Mouse (Mus musculus): ENCODE results near the gene Ank3. TPM values are rescaled to one million over a fixed set of nuclear protein-coding genes. Genes with fewer than 3 reads are reported as not detected.

Gene Ank3
- polyA plus RNA-seq, 1 experiment from 2014 or later, result 24.7 TPM

- WGBS, result 75% methylated on average over 4 of the region's 4 CpGs
These were observed 552.9 kb downstream of the Ank3 start for GRCm38 (mm10) chr10:69951426-69951825.

DNA sequence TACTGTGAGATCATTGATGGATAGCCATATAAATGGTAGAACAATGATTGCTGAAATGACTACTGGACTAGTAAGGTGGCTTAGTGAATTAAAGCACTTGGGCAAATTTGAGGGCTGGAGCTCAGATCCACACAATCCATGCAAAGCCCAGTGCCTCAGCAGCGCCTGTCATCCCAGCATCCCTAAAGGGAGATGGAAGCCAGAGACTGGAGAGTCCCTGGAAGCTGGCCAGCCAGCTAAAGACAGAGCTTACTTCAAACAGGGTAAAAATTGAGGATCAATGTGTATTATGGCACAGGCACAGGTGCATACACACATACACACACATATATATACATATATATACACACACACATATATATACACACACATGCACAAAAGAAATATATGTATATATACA, 553.7 kb downstream of the Ank3 start:
- H3K9ac ChIP-seq (ENCODE audit: low read length), result no peak overlapping the region
- H3K4me2 ChIP-seq (ENCODE audit: low read length), result no peak overlapping the region
- no peaks in the 10 kb centered on the region for H3K9me3 ChIP-seq (ENCODE audit: control insufficient read depth, low read length)
- H3K27ac ChIP-seq (ENCODE audit: low read depth), result no peak overlapping the region
- 69% methylated on average over 1 of the region's 1 CpGs for WGBS
- DNase-seq (ENCODE audit: low spot score) (no peak), ATAC-seq (replicated peaks; ENCODE audit: low FRiP score, low TSS enrichment, low read depth) (no peak)
- H3K36me3 ChIP-seq (ENCODE audit: control insufficient read depth, insufficient read depth, low read length), result peaks cover 4% of the 10 kb centered on the region; the same call in 1 of the 2 replicates
- H3K27me3 ChIP-seq (replicated peaks; ENCODE audit: control insufficient read depth, insufficient read depth, low read length), result no peaks in the 10 kb centered on the region
- no peaks in the 10 kb centered on the region for H3K4me1 ChIP-seq (replicated peaks; ENCODE audit: control insufficient read depth, insufficient read depth, low read length)
- H3K4me3 ChIP-seq (ENCODE audit: low read depth, low read length), result no peak overlapping the region

More at GRCm38 (mm10) chr10:69951426-69951825, 552.9 kb downstream of the Ank3 start:
- Histone ChIP-seq H3K27ac (ENCODE audit: low read depth) (no peak overlapping the region), H3K4me2 (ENCODE audit: low read length) (no peak overlapping the region), H3K4me3 (ENCODE audit: low read depth, low read length) (no peak overlapping the region), H3K9ac (ENCODE audit: low read length) (no peak overlapping the region), H3K9me3 (ENCODE audit: control insufficient read depth, low read length) (no peaks in the 10 kb centered on the region), H3K27me3 (replicated peaks; ENCODE audit: control insufficient read depth, insufficient read depth, low read length) (no peaks in the 10 kb centered on the region), H3K36me3 (ENCODE audit: control insufficient read depth, insufficient read depth, low read length) (peaks cover 4% of the 10 kb centered on the region; the same call in 1 of the 2 replicates), H3K4me1 (replicated peaks; ENCODE audit: control insufficient read depth, insufficient read depth, low read length) (no peaks in the 10 kb centered on the region)
- DNase-seq (ENCODE audit: low spot score) (no peak), ATAC-seq (replicated peaks; ENCODE audit: low FRiP score, low TSS enrichment, low read depth) (no peak)

GRCm38 (mm10) chr10:69954657-69955267, 556.2 kb downstream of the Ank3 start:
- DNase-seq (ENCODE audit: low spot score) (no peak), ATAC-seq (replicated peaks; ENCODE audit: low FRiP score, low TSS enrichment, low read depth) (no peak)
- H3K4me3 ChIP-seq (ENCODE audit: low read depth, low read length), result no peak overlapping the region
- no peaks in the 10 kb centered on the region for H3K27me3 ChIP-seq (replicated peaks; ENCODE audit: control insufficient read depth, insufficient read depth, low read length)
- 79% methylated on average over 9 of the region's 9 CpGs for WGBS
- H3K9ac ChIP-seq (ENCODE audit: low read length), result no peak overlapping the region
- H3K4me2 ChIP-seq (ENCODE audit: low read length), result no peak overlapping the region
- H3K36me3 ChIP-seq (ENCODE audit: control insufficient read depth, insufficient read depth, low read length), result peaks cover 4% of the 10 kb centered on the region; the same call in 1 of the 2 replicates
- no peak overlapping the region for H3K27ac ChIP-seq (ENCODE audit: low read depth)
- no peaks in the 10 kb centered on the region for H3K4me1 ChIP-seq (replicated peaks; ENCODE audit: control insufficient read depth, insufficient read depth, low read length)
- H3K9me3 ChIP-seq (ENCODE audit: control insufficient read depth, low read length), result no peaks in the 10 kb centered on the region

- no peak overlapping the region for H3K4me2 ChIP-seq (ENCODE audit: low read length)
- no peaks in the 10 kb centered on the region for H3K27me3 ChIP-seq (replicated peaks; ENCODE audit: control insufficient read depth, insufficient read depth, low read length)
- no peak for ATAC-seq (replicated peaks; ENCODE audit: low FRiP score, low TSS enrichment, low read depth)
- no peak overlapping the region for H3K9ac ChIP-seq (ENCODE audit: low read length)
- H3K4me3 ChIP-seq (ENCODE audit: low read depth, low read length), result no peak overlapping the region
- no peak for DNase-seq (ENCODE audit: low spot score)
- H3K36me3 ChIP-seq (ENCODE audit: control insufficient read depth, insufficient read depth, low read length), result 0 out of 2 replicates have a peak, but pooled peaks cover 5% of the 10 kb centered on the region
- H3K9me3 ChIP-seq (ENCODE audit: control insufficient read depth, low read length), result no peaks in the 10 kb centered on the region
- H3K27ac ChIP-seq (ENCODE audit: low read depth), result no peak overlapping the region
- H3K4me1 ChIP-seq (replicated peaks; ENCODE audit: control insufficient read depth, insufficient read depth, low read length), result no peaks in the 10 kb centered on the region
- WGBS, result 90% methylated on average over 7 of the region's 7 CpGs
These were observed 563.7 kb downstream of the Ank3 start for GRCm38 (mm10) chr10:69962226-69962625.

DNA sequence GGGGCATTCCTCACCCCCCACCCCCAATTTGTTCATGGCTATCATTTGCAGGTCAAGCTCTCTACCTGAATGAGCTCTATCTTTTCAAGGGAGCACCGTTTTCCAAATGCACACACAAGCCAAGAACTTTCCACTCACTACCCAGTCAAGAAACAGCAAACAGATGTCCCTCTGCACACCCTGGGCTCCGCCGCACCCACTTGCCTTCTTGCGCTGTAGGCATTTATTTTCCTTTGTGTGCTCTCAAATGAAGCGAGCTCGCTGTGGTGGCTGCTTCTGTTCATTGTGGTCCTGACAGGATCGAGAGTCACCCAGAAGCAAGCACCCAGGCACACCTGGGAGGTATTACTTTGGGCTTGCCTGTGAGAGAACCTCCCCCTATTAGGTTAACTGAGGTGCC, 564.4 kb downstream of the Ank3 start:
- 84% methylated on average over 7 of the region's 7 CpGs for WGBS
- no peak overlapping the region for H3K4me2 ChIP-seq (ENCODE audit: low read length)
- ATAC-seq (replicated peaks; ENCODE audit: low FRiP score, low TSS enrichment, low read depth), result no peak
- H3K27ac ChIP-seq (ENCODE audit: low read depth), result no peak overlapping the region
- H3K9ac ChIP-seq (ENCODE audit: low read length), result no peak overlapping the region
- no peaks in the 10 kb centered on the region for H3K9me3 ChIP-seq (ENCODE audit: control insufficient read depth, low read length)
- H3K4me3 ChIP-seq (ENCODE audit: low read depth, low read length), result no peak overlapping the region
- no peaks in the 10 kb centered on the region for H3K4me1 ChIP-seq (replicated peaks; ENCODE audit: control insufficient read depth, insufficient read depth, low read length)
- H3K36me3 ChIP-seq (ENCODE audit: control insufficient read depth, insufficient read depth, low read length), result 0 out of 2 replicates have a peak, but pooled peaks cover 5% of the 10 kb centered on the region
- no peaks in the 10 kb centered on the region for H3K27me3 ChIP-seq (replicated peaks; ENCODE audit: control insufficient read depth, insufficient read depth, low read length)
- no peak for DNase-seq (ENCODE audit: low spot score)

GRCm38 (mm10) chr10:69964611-69965010, 566.0 kb downstream of the Ank3 start:
- no peaks in the 10 kb centered on the region for H3K27me3 ChIP-seq (replicated peaks; ENCODE audit: control insufficient read depth, insufficient read depth, low read length)
- H3K9me3 ChIP-seq (ENCODE audit: control insufficient read depth, low read length), result no peaks in the 10 kb centered on the region
- no peaks in the 10 kb centered on the region for H3K4me1 ChIP-seq (replicated peaks; ENCODE audit: control insufficient read depth, insufficient read depth, low read length)
- peak; percentile 74 for DNase-seq (ENCODE audit: low spot score)
- no peak overlapping the region for H3K4me3 ChIP-seq (ENCODE audit: low read depth, low read length)
- H3K4me2 ChIP-seq (ENCODE audit: low read length), result no peak overlapping the region
- H3K36me3 ChIP-seq (ENCODE audit: control insufficient read depth, insufficient read depth, low read length), result 0 out of 2 replicates have a peak, but pooled peaks cover 5% of the 10 kb centered on the region
- H3K27ac ChIP-seq (ENCODE audit: low read depth), result no peak overlapping the region
- no peak overlapping the region for H3K9ac ChIP-seq (ENCODE audit: low read length)
- no peak for ATAC-seq (replicated peaks; ENCODE audit: low FRiP score, low TSS enrichment, low read depth)
- WGBS, result 9% methylated on average over 5 of the region's 5 CpGs

DNA sequence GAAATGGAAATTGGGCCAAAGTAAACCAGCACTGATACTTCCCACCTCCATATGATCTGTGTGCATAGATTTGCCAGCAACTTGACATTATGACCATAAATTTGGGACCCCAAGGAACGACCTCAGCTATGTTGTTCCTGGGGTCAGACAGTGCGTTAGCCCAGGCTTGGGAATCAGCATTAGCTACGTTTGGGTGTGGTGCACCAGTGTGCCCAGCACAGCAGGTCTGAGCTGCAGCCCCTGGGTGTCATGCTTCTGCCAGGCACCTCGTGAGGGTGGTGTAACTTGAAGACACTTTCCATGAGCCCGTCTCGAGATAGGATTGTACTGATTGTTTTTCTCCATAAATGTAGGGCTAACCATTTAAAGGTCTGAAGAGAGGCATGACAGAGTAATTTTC, 566.5 kb downstream of the Ank3 start:
- H3K9ac ChIP-seq (ENCODE audit: low read length), result no peak overlapping the region
- H3K4me2 ChIP-seq (ENCODE audit: low read length), result no peak overlapping the region
- 0 out of 2 replicates have a peak, but pooled peaks cover 5% of the 10 kb centered on the region for H3K36me3 ChIP-seq (ENCODE audit: control insufficient read depth, insufficient read depth, low read length)
- H3K4me3 ChIP-seq (ENCODE audit: low read depth, low read length), result no peak overlapping the region
- no peaks in the 10 kb centered on the region for H3K27me3 ChIP-seq (replicated peaks; ENCODE audit: control insufficient read depth, insufficient read depth, low read length)
- no peak for ATAC-seq (replicated peaks; ENCODE audit: low FRiP score, low TSS enrichment, low read depth)
- H3K27ac ChIP-seq (ENCODE audit: low read depth), result no peak overlapping the region
- no peaks in the 10 kb centered on the region for H3K9me3 ChIP-seq (ENCODE audit: control insufficient read depth, low read length)
- H3K4me1 ChIP-seq (replicated peaks; ENCODE audit: control insufficient read depth, insufficient read depth, low read length), result no peaks in the 10 kb centered on the region
- DNase-seq (ENCODE audit: low spot score), result no peak
- WGBS, result 78% methylated on average over 6 of the region's 6 CpGs

DNA sequence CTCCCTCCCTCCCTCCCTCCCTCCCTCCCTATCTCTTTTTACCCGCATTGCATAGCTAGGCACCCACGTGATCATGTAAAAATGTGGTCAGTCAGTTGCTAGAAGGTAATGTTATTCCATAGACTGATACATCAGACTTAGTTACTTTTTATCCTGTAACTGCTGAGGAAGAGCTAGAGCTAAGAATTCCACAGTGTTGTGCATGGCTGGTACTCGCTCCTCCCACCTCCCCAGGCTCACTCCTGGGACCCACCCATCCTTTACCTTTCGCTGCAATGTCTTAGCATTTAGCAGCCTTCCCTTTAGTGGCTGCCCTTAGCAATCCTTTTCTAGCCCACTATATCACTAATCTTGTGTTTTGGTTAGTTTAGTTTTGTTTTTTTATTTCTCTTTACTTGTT, 569.4 kb downstream of the Ank3 start:
- Histone ChIP-seq H3K27ac (ENCODE audit: low read depth) (no peak overlapping the region), H3K9ac (ENCODE audit: low read length) (no peak overlapping the region), H3K4me1 (replicated peaks; ENCODE audit: control insufficient read depth, insufficient read depth, low read length) (no peaks in the 10 kb centered on the region), H3K4me3 (ENCODE audit: low read depth, low read length) (no peak overlapping the region), H3K4me2 (ENCODE audit: low read length) (no peak overlapping the region), H3K27me3 (replicated peaks; ENCODE audit: control insufficient read depth, insufficient read depth, low read length) (no peaks in the 10 kb centered on the region), H3K36me3 (ENCODE audit: control insufficient read depth, insufficient read depth, low read length) (no peaks in the 10 kb centered on the region), H3K9me3 (ENCODE audit: control insufficient read depth, low read length) (no peaks in the 10 kb centered on the region)
- ATAC-seq (replicated peaks; ENCODE audit: low FRiP score, low TSS enrichment, low read depth) (no peak), DNase-seq (ENCODE audit: low spot score) (no peak)
- WGBS, result 77% methylated on average over 3 of the region's 4 CpGs

GRCm38 (mm10) chr10:69979636-69980035, 581.1 kb downstream of the Ank3 start:
- DNase-seq (ENCODE audit: low spot score), result no peak
- no peak overlapping the region for H3K4me2 ChIP-seq (ENCODE audit: low read length)
- H3K9me3 ChIP-seq (ENCODE audit: control insufficient read depth, low read length), result no peaks in the 10 kb centered on the region
- H3K4me1 ChIP-seq (replicated peaks; ENCODE audit: control insufficient read depth, insufficient read depth, low read length), result no peaks in the 10 kb centered on the region
- no peak overlapping the region for H3K9ac ChIP-seq (ENCODE audit: low read length)
- 88% methylated on average over 2 of the region's 2 CpGs for WGBS
- no peak for ATAC-seq (replicated peaks; ENCODE audit: low FRiP score, low TSS enrichment, low read depth)
- H3K36me3 ChIP-seq (ENCODE audit: control insufficient read depth, insufficient read depth, low read length), result peaks cover 36% of the 10 kb centered on the region
- no peak overlapping the region for H3K27ac ChIP-seq (ENCODE audit: low read depth)
- no peaks in the 10 kb centered on the region for H3K27me3 ChIP-seq (replicated peaks; ENCODE audit: control insufficient read depth, insufficient read depth, low read length)
- H3K4me3 ChIP-seq (ENCODE audit: low read depth, low read length), result no peak overlapping the region

Data from intestine, embryonic 14.5 days (tissue).